Mouse (Mus musculus) intestine, embryonic 15.5 days (tissue): ENCODE data around the gene Rpl14. TPM values are rescaled to one million over a fixed set of nuclear protein-coding genes. Genes with fewer than 3 reads are reported as not detected.

Source experiments
- ATAC-seq: fragments of 200-750 bp; cut with Nextera tagmentation; 2 replicates; pipeline ENCODE4 v1.8.0; 2017; ENCODE audit warnings: moderate TSS enrichment, moderate library complexity
- H3K27ac ChIP-seq: fragments of 300-500 bp; sonication (generic); 2 replicates; pipeline ENCODE4 v1.5.1; 2015; ENCODE audit warnings: mild to moderate bottlenecking, inconsistent platforms
- H3K27me3 ChIP-seq: fragments of 300-500 bp; sonication (generic); replicated peaks from 2 replicates; pipeline ENCODE4 v1.6.1; 2015; ENCODE audit warnings: inconsistent platforms
- H3K36me3 ChIP-seq: fragments of 300-500 bp; sonication (generic); 2 replicates; pipeline ENCODE4 v1.6.1; 2015; ENCODE audit warnings: inconsistent platforms
- H3K4me1 ChIP-seq: fragments of 300-500 bp; sonication (generic); replicated peaks from 2 replicates; pipeline ENCODE4 v1.6.1; 2015; ENCODE audit warnings: inconsistent platforms
- H3K4me2 ChIP-seq: fragments of 300-500 bp; sonication (generic); replicated peaks from 2 replicates; pipeline ENCODE4 v1.6.1; 2015; ENCODE audit warnings: mild to moderate bottlenecking, inconsistent platforms
- H3K4me3 ChIP-seq: fragments of 300-500 bp; sonication (generic); replicated peaks from 2 replicates; pipeline ENCODE4 v1.5.1; 2015; ENCODE audit warnings: inconsistent platforms
- H3K9ac ChIP-seq: fragments of 300-500 bp; sonication (generic); 2 replicates; pipeline ENCODE4 v1.6.1; 2015; ENCODE audit warnings: inconsistent platforms
- H3K9me3 ChIP-seq: fragments of 300-500 bp; sonication (generic); 2 replicates; pipeline ENCODE4 v1.6.1; 2016; ENCODE audit warnings: inconsistent platforms
- WGBS: fragments of 180-500 bp; shearing (Covaris S2); methylation state at CpG from one replicate; pipeline ENCODE4 v1.1.7; 2015; 5-methylcytosine and 5-hydroxymethylcytosine counted together
- polyA plus RNA-seq: library from polyadenylated mRNA; unstranded; fragments of >200 nt; fragmentation: Nextera tagmentation; extraction: Ambion mirVana; gene quantifications from 2 replicates; pipeline ENCODE4 v1.2.1, GENCODE M21; 2015

Gene Rpl14
- polyA plus RNA-seq, 1 experiment from 2014 or later = 905 TPM

GRCm38 (mm10) chr9:120595306-120595705 is 24.1 kb downstream of the Rpl14 start:
- Histone ChIP-seq H3K36me3 (no peaks in the 10 kb centered on the region), H3K27me3 (no peaks in the 10 kb centered on the region), H3K4me2 (no peak overlapping the region), H3K9me3 (no peaks in the 10 kb centered on the region), H3K4me3 (no peak overlapping the region), H3K9ac (no peak overlapping the region), H3K4me1 (no peaks in the 10 kb centered on the region), H3K27ac (no peak overlapping the region)
- 68% methylated on average over 4 of the region's 4 CpGs for WGBS
- ATAC-seq = no peak

GRCm38 (mm10) chr9:120601488-120602171 is 30.4 kb downstream of the Rpl14 start:
- Histone ChIP-seq H3K4me3 (peak overlapping the region; percentile 16), H3K27ac (no peak overlapping the region), H3K4me1 (peaks cover 11% of the 10 kb centered on the region), H3K9me3 (no peaks in the 10 kb centered on the region), H3K27me3 (no peaks in the 10 kb centered on the region), H3K36me3 (no peaks in the 10 kb centered on the region), H3K9ac (no peak overlapping the region), H3K4me2 (peak overlapping the region; percentile 53)
- ATAC-seq = peak; percentile 93
- WGBS = 13% methylated on average over 17 of the region's 17 CpGs

DNA sequence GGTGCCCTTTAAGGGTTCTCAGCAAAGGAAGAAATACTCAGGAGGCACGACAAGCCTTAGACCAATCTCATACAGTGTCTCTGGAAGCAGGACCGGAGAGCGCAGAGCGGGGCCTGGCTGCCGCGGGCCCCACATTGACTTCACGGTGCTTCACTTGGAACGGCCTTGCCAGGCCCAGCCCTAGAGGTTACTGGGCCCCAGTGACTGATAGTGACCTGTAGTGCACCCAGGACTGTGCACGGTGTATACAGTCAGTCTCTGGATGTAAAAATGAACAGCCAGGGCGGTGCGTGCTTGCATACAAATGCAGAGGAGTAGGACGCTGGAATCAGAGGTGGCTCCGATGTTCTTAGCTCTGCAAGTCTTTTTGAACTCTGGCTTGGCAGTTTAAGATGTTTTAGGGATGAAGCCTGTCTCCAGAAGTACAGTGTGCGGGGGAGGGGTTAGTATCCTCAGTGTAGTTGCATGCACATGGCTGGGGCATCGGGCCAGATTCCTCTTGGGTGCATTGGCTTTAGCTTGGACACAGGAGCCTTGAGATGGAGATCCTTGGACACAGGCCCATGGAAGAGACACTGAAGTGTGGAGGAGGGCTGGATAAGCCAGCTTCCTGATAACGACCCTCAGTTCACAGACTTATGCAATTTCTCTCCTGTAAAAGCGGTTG is 31.1 kb downstream of the Rpl14 start:
- no peak overlapping the region for H3K9ac ChIP-seq
- WGBS = 46% methylated on average over 17 of the region's 17 CpGs
- peak overlapping the region; percentile 53 for H3K4me2 ChIP-seq
- H3K27me3 ChIP-seq = no peaks in the 10 kb centered on the region
- H3K27ac ChIP-seq = 0 out of 2 replicates have a peak overlapping the region, but pooled peaks have one; percentile 7
- no peaks in the 10 kb centered on the region for H3K36me3 ChIP-seq
- no peaks in the 10 kb centered on the region for H3K9me3 ChIP-seq
- H3K4me3 ChIP-seq = no peak overlapping the region; the same call in 1 of the 2 replicates
- H3K4me1 ChIP-seq = peaks cover 11% of the 10 kb centered on the region
- ATAC-seq = peak; percentile 70

- Histone ChIP-seq H3K9ac (no peak overlapping the region), H3K4me1 (peaks cover 11% of the 10 kb centered on the region), H3K9me3 (peaks cover 4% of the 10 kb centered on the region), H3K4me2 (peak overlapping the region; percentile 53), H3K4me3 (no peak overlapping the region), H3K27ac (0 out of 2 replicates have a peak overlapping the region, but pooled peaks have one; percentile 7), H3K27me3 (no peaks in the 10 kb centered on the region), H3K36me3 (no peaks in the 10 kb centered on the region)
- WGBS = 11% methylated on average over 23 of the region's 23 CpGs
- ATAC-seq = peak; percentile 86
Observed at GRCm38 (mm10) chr9:120602839-120603511, 31.7 kb downstream of the Rpl14 start.

GRCm38 (mm10) chr9:120603512-120603908 is 32.3 kb downstream of the Rpl14 start:
- no peaks in the 10 kb centered on the region for H3K36me3 ChIP-seq
- no peak overlapping the region for H3K27ac ChIP-seq
- ATAC-seq = no peak
- H3K4me1 ChIP-seq = peaks cover 11% of the 10 kb centered on the region
- 41% methylated on average over 10 of the region's 10 CpGs for WGBS
- no peaks in the 10 kb centered on the region for H3K27me3 ChIP-seq
- H3K4me2 ChIP-seq = peak overlapping the region; percentile 53; the same call in 1 of the 2 replicates
- no peak overlapping the region for H3K4me3 ChIP-seq
- peaks cover 7% of the 10 kb centered on the region for H3K9me3 ChIP-seq
- no peak overlapping the region for H3K9ac ChIP-seq

GRCm38 (mm10) chr9:120603956-120604355 is 32.7 kb downstream of the Rpl14 start:
- Histone ChIP-seq H3K4me1 (peaks cover 11% of the 10 kb centered on the region), H3K9me3 (peaks cover 7% of the 10 kb centered on the region), H3K4me2 (no peak overlapping the region), H3K36me3 (no peaks in the 10 kb centered on the region), H3K27ac (no peak overlapping the region), H3K9ac (no peak overlapping the region), H3K27me3 (no peaks in the 10 kb centered on the region), H3K4me3 (no peak overlapping the region)
- WGBS = 59% methylated on average over 12 of the region's 12 CpGs
- no peak for ATAC-seq

DNA sequence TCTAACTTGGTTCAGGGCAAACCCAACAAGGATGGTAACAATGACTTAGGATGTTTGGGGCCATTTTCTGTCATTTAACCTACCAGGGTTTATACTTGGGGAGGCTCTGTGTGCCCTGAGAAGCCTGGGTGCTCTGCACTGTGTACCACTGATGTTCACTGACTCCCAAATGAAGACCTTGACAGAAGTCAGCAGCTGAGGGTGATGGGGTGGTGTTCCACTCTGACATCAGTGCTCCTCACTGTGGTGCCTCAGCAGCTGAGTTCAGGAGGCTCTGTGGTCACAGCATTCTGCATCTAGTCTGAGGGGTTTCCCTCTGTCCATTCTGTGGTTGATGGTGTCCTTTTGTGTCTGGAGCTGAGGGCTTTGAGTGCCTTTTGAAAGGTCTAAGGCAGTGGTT is 39.8 kb downstream of the Rpl14 start:
- no peak overlapping the region for H3K27ac ChIP-seq
- H3K4me1 ChIP-seq = no peaks in the 10 kb centered on the region
- no peak for ATAC-seq
- H3K4me3 ChIP-seq = no peak overlapping the region
- no peaks in the 10 kb centered on the region for H3K27me3 ChIP-seq
- H3K36me3 ChIP-seq = no peaks in the 10 kb centered on the region
- peaks cover 7% of the 10 kb centered on the region for H3K9me3 ChIP-seq
- H3K4me2 ChIP-seq = no peak overlapping the region
- H3K9ac ChIP-seq = no peak overlapping the region

DNA sequence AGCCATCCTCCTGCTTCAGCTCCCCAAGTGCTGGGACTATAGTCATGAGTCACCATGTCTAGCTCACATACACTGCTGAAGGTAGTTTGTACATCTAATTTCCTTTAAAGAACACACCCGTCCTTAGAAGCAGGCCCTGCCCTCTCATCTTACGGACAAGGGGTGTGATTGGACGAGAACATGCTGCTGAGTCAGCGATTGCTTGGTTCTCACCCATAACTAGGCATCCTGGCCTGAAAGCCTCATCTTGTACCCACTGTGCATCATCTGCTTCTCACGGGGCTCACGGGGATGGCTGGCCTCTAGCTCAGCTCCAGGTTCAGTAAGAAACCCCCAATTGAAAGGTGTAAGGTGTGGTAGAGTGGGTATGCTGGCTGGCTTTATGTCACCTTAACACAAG is 42.8 kb downstream of the Rpl14 start:
- no peaks in the 10 kb centered on the region for H3K9me3 ChIP-seq
- H3K4me1 ChIP-seq = no peaks in the 10 kb centered on the region
- H3K9ac ChIP-seq = no peak overlapping the region
- no peak overlapping the region for H3K4me2 ChIP-seq
- no peaks in the 10 kb centered on the region for H3K27me3 ChIP-seq
- no peak overlapping the region for H3K27ac ChIP-seq
- no peaks in the 10 kb centered on the region for H3K36me3 ChIP-seq
- no peak overlapping the region for H3K4me3 ChIP-seq
- WGBS = 88% methylated on average over 6 of the region's 6 CpGs
- ATAC-seq = no peak

- Histone ChIP-seq H3K4me2 (no peak overlapping the region), H3K27me3 (no peaks in the 10 kb centered on the region), H3K36me3 (no peaks in the 10 kb centered on the region), H3K27ac (no peak overlapping the region), H3K4me3 (no peak overlapping the region), H3K4me1 (peaks cover 8% of the 10 kb centered on the region), H3K9ac (no peak overlapping the region), H3K9me3 (no peaks in the 10 kb centered on the region)
- ATAC-seq = no peak
- 77% methylated on average over 6 of the region's 6 CpGs for WGBS
Observed at GRCm38 (mm10) chr9:120618101-120618500, 46.9 kb downstream of the Rpl14 start.

DNA sequence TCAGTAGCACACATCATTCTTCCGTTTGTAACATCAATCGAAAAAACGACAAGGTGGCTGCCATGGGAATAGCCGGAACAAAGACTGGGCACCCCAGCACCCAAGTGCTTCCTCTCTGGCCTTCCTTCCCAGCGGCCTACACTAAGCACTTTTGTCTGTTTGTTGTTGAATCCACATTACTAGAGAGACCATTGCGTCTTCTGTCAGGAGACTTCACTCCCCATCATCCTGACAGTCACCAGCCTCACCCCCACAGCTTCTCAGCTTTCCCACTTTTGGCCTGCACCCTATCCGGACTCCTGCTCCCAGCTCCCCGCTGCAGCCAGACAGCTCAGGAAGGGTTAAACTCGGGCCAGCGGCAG is 48.1 kb downstream of the Rpl14 start:
- H3K27me3 ChIP-seq = no peaks in the 10 kb centered on the region
- H3K27ac ChIP-seq = no peak overlapping the region
- no peak overlapping the region for H3K9ac ChIP-seq
- H3K4me1 ChIP-seq = peaks cover 8% of the 10 kb centered on the region
- no peak for ATAC-seq
- H3K4me3 ChIP-seq = 0 out of 2 replicates have a peak overlapping the region, but pooled peaks have one; percentile 2
- peak overlapping the region; percentile 53 for H3K4me2 ChIP-seq
- WGBS = 31% methylated on average over 10 of the region's 10 CpGs
- H3K36me3 ChIP-seq = no peaks in the 10 kb centered on the region
- no peaks in the 10 kb centered on the region for H3K9me3 ChIP-seq

DNA sequence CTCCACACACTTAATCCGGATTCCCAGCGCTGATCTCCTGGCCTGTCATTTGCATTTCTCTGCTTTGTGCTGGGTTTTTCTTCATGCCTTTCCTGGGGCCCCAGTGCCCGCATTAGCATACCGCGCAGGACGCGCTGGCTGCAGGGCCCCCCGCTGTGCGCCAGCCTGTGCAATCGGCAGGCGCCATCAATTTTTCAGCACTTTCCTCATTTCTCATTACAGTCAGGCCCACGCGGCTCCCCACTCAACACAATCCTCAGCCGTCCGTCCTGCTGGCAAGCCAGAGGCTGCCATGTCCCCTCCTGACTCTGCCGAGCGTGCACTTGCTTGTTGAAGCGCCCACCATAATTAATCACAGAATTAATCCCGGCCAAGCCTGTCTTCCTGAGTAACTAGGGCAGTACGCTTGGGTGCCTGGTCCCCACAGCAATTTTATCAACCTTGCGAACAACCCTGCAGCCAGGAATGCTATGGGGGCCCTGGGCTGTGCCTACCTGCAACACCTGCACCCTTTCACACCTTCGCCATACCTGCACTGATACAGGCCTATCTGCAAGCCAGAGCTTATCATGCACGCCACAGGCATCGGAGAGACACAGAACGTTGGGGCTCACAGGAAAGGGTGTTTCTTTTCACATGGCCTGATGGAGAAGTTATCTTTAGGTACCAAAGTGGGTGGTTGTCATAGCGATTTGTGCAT is 48.6 kb downstream of the Rpl14 start:
- no peak overlapping the region for H3K9ac ChIP-seq
- peak overlapping the region; percentile 53 for H3K4me2 ChIP-seq
- no peaks in the 10 kb centered on the region for H3K27me3 ChIP-seq
- peaks cover 8% of the 10 kb centered on the region for H3K4me1 ChIP-seq
- H3K36me3 ChIP-seq = no peaks in the 10 kb centered on the region
- 0 out of 2 replicates have a peak overlapping the region, but pooled peaks have one; percentile 2 for H3K4me3 ChIP-seq
- 0 out of 2 replicates have a peak, but pooled peaks have one; percentile 36 for ATAC-seq
- no peak overlapping the region for H3K27ac ChIP-seq
- WGBS = 14% methylated on average over 26 of the region's 26 CpGs
- H3K9me3 ChIP-seq = no peaks in the 10 kb centered on the region

DNA sequence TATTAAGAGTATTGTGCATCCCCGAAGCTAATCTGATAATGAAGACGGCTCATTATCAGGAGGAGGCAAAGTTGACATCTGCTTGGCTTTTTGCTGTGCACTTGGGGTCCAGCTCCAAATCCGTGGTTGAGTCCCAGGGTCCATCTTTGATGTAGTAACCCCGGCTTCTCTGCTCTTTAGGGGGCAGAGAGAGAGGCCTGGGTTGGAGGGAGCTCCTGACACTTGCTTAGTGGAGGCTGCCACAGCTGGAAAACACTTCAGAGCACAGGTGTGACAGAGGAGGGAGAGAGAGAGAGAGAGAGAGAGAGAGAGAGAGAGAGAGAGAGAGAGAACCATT is 49.1 kb downstream of the Rpl14 start:
- no peaks in the 10 kb centered on the region for H3K9me3 ChIP-seq
- 49% methylated on average over 4 of the region's 4 CpGs for WGBS
- no peaks in the 10 kb centered on the region for H3K27me3 ChIP-seq
- no peak overlapping the region for H3K27ac ChIP-seq
- H3K4me1 ChIP-seq = peaks cover 8% of the 10 kb centered on the region
- no peaks in the 10 kb centered on the region for H3K36me3 ChIP-seq
- no peak for ATAC-seq
- no peak overlapping the region for H3K4me2 ChIP-seq
- H3K9ac ChIP-seq = no peak overlapping the region
- H3K4me3 ChIP-seq = no peak overlapping the region
